Comparison of ENCODE assay signal across 25 mouse cellular contexts in the genomic region with DNA sequence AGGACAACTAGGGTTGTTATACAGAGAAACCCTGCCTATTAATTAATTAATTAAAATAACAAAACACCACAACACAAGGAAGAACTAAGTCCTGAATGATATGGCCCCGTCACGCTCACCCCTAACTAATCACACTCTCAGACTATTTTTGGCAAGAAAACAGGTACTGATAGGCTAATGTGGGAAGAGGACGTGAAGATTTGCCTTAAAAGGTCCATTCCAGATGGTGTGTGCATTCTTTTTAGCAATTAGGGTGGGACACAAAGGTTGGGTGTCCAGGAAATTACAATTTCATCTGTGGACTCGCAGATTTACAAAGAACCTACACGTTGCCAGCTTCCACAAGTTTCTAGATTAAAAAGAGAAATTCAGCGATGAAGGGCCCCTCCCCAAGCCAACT. TPM values are rescaled to one million over a fixed set of nuclear protein-coding genes. Genes with fewer than 3 reads are reported as not detected.
DNase-seq lines count a peak whose midpoint lies in the region; ATAC-seq and TF ChIP-seq lines count a peak whose summit lies in the region.
"Had no signal": no experiment of that assay in that cellular context is flagged by ENCODE, and none has a peak within 500 bp of the region (broad histone marks: within the 10 kb centered on the region; RNA-seq: fewer than 3 reads in every experiment).

No protein-coding gene starts in this region.

- ATAC-seq in kidney, embryonic 15.5 days (replicated peaks; ENCODE audit: low FRiP score) = no peak
- no peak for ATAC-seq in lung, postnatal 0 days
- ATAC-seq: forebrain, embryonic 15.5 days; hindbrain, postnatal 0 days had no signal

- peak overlapping the region; percentile 84 for H3K27ac ChIP-seq in kidney, adult 2 months (ENCODE audit: insufficient read depth, low read depth, low read length)
- H3K27ac ChIP-seq in kidney, embryonic 15.5 days = no peak overlapping the region
- no peak overlapping the region for H3K27ac ChIP-seq in lung, postnatal 0 days (ENCODE audit: low read length)
- H3K27ac ChIP-seq in MEL (ENCODE audit: control insufficient read depth, low read depth, low read length) = no peak overlapping the region
- H3K27ac ChIP-seq: embryonic facial prominence, embryonic 10.5 days; embryonic facial prominence, embryonic 13.5 days; forebrain, embryonic 12.5 days; forebrain, embryonic 15.5 days; heart, embryonic 15.5 days; hindbrain, embryonic 14.5 days; hindbrain, postnatal 0 days had no signal

- no peaks in the 10 kb centered on the region for H3K79me2 ChIP-seq in MEL (ENCODE audit: control insufficient read depth, insufficient read depth, low read length, poor library complexity)

- TF ChIP-seq EP300 in lung, postnatal 0 days (IDR thresholded peaks at IDR 0.05) = no peak
- TF ChIP-seq EP300 in MEL (IDR thresholded peaks at IDR 0.05; ENCODE audit: low read depth in 1 of 2, low read length in 2 of 2) = no peak

- no peak for TF ChIP-seq POLR2A in kidney, adult 2 months (IDR thresholded peaks at IDR 0.05; ENCODE audit: low read depth, low read length)
- no peak for TF ChIP-seq POLR2A in MEL (IDR thresholded peaks at IDR 0.05; ENCODE audit: control insufficient read depth in 1 of 2, insufficient read depth in 1 of 2, low read depth in 1 of 2, low read length in 2 of 2, poor library complexity in 1 of 2)

- TF ChIP-seq CTCF in kidney, adult 2 months (conservative IDR thresholded peaks at IDR 0.05; ENCODE audit: insufficient read depth, insufficient read length, low read depth, low read length) = no peak
- TF ChIP-seq CTCF in lung, postnatal 0 days (IDR thresholded peaks at IDR 0.05) = no peak
- no peak for TF ChIP-seq CTCF in MEL (IDR thresholded peaks at IDR 0.05 in 2 of 3, conservative IDR thresholded peaks at IDR 0.05 in 1 of 3; ENCODE audit: control insufficient read depth in 1 of 3, insufficient read depth in 1 of 3, low read depth in 2 of 3, low read length in 3 of 3, poor library complexity in 1 of 3, severe bottlenecking in 1 of 3)

- no peaks in the 10 kb centered on the region for H3K27me3 ChIP-seq in kidney, adult 2 months (replicated peaks; ENCODE audit: control insufficient read depth, insufficient read depth, low read length)
- no peaks in the 10 kb centered on the region for H3K27me3 ChIP-seq in kidney, embryonic 15.5 days
- H3K27me3 ChIP-seq in lung, postnatal 0 days (replicated peaks; ENCODE audit: insufficient read depth, low read length) = no peaks in the 10 kb centered on the region
- H3K27me3 ChIP-seq in MEL (ENCODE audit: control insufficient read depth in 1 of 2, insufficient read depth in 2 of 2, low read length in 2 of 2) = no peaks in the 10 kb centered on the region
- H3K27me3 ChIP-seq: embryonic facial prominence, embryonic 13.5 days; forebrain, embryonic 12.5 days; forebrain, embryonic 15.5 days; heart, embryonic 12.5 days; heart, embryonic 15.5 days had no signal

- 69% methylated on average over 6 of the region's 6 CpGs for WGBS in kidney, adult 2 months
- 88% methylated on average over 6 of the region's 6 CpGs for WGBS in kidney, embryonic 15.5 days
- 65% methylated on average over 6 of the region's 6 CpGs for WGBS in lung, postnatal 0 days

- no peaks in the 10 kb centered on the region for H3K9me3 ChIP-seq in kidney, embryonic 15.5 days (replicated peaks)
- H3K9me3 ChIP-seq in lung, postnatal 0 days (ENCODE audit: low read length) = no peaks in the 10 kb centered on the region
- no peaks in the 10 kb centered on the region for H3K9me3 ChIP-seq in MEL (replicated peaks; ENCODE audit: insufficient read depth, low read length)
- H3K9me3 ChIP-seq: embryonic facial prominence, embryonic 10.5 days; embryonic facial prominence, embryonic 13.5 days; forebrain, embryonic 12.5 days; forebrain, embryonic 15.5 days; G1E; heart, embryonic 12.5 days; heart, embryonic 15.5 days had no signal

- H3K4me2 ChIP-seq in kidney, embryonic 15.5 days = no peak overlapping the region
- peak overlapping the region; percentile 27; the same call in 1 of the 2 replicates for H3K4me2 ChIP-seq in lung, postnatal 0 days (replicated peaks; ENCODE audit: low read depth, low read length)
- H3K4me2 ChIP-seq: embryonic facial prominence, embryonic 13.5 days; forebrain, embryonic 12.5 days; forebrain, embryonic 15.5 days; heart, embryonic 12.5 days; heart, embryonic 15.5 days; hindbrain, embryonic 14.5 days had no signal

- no peak for DNase-seq in kidney, adult 2 months
- DNase-seq in lung, postnatal 0 days (ENCODE audit: low spot score) = no peak
- no peak for DNase-seq in lung, postnatal 4 days
- DNase-seq in MEL (ENCODE audit: low read depth, low spot score) = peak; percentile 27
- DNase-seq in right cerebral cortex, postnatal 4 days = no peak
- DNase-seq: adrenal gland, adult 8-10 months; cerebellum, adult 11-12 months; cerebellum, adult 8-10 months; cerebellum, postnatal 10 days; cerebellum, postnatal 36 days; embryo, embryonic 11 days; gastrocnemius, postnatal 25 days; heart, postnatal 10 days; heart, postnatal 4 days had no signal

- H3K36me3 ChIP-seq in kidney, adult 2 months (ENCODE audit: control insufficient read depth, insufficient read depth, low read length) = no peaks in the 10 kb centered on the region
- no peaks in the 10 kb centered on the region for H3K36me3 ChIP-seq in kidney, embryonic 15.5 days
- H3K36me3 ChIP-seq in lung, postnatal 0 days (ENCODE audit: insufficient read depth, low read length) = no peaks in the 10 kb centered on the region
- peaks cover 0 to 4% of the 10 kb centered on the region in 2 experiments; a peak in 2 of 4 replicates for H3K36me3 ChIP-seq in MEL (ENCODE audit: control insufficient read depth in 1 of 2, insufficient read depth in 2 of 2, low read length in 2 of 2)
- H3K36me3 ChIP-seq: embryonic facial prominence, embryonic 10.5 days; embryonic facial prominence, embryonic 13.5 days; forebrain, embryonic 12.5 days; forebrain, embryonic 15.5 days; G1E; heart, embryonic 12.5 days; heart, embryonic 15.5 days had no signal

- no peak for TF ChIP-seq RAD21 in MEL (IDR thresholded peaks at IDR 0.05; ENCODE audit: low read depth, low read length)

- no peak overlapping the region for H3K9ac ChIP-seq in kidney, embryonic 15.5 days
- H3K9ac ChIP-seq in lung, postnatal 0 days (replicated peaks; ENCODE audit: low read depth) = no peak overlapping the region
- no peak overlapping the region for H3K9ac ChIP-seq in MEL (ENCODE audit: control insufficient read depth, low read depth, low read length, poor library complexity, severe bottlenecking)
- H3K9ac ChIP-seq: embryonic facial prominence, embryonic 13.5 days; forebrain, embryonic 12.5 days; forebrain, embryonic 15.5 days; heart, embryonic 12.5 days; heart, embryonic 15.5 days; hindbrain, embryonic 14.5 days had no signal

- H3K4me3 ChIP-seq in kidney, adult 2 months (ENCODE audit: insufficient read depth, low read depth, low read length) = peak overlapping the region; percentile 15
- H3K4me3 ChIP-seq in kidney, embryonic 15.5 days (replicated peaks) = no peak overlapping the region
- no peak overlapping the region for H3K4me3 ChIP-seq in lung, postnatal 0 days (ENCODE audit: low read depth, low read length)
- 0 out of 4 replicates have a peak overlapping the region, but pooled peaks of 1 of the 2 experiments have one; percentile 36 for H3K4me3 ChIP-seq in MEL (ENCODE audit: control insufficient read depth in 1 of 2, insufficient read depth in 1 of 2, low read depth in 2 of 2, low read length in 2 of 2)
- H3K4me3 ChIP-seq: embryonic facial prominence, embryonic 10.5 days; embryonic facial prominence, embryonic 13.5 days; erythroblast, embryonic 14.5 days; forebrain, embryonic 12.5 days; forebrain, embryonic 15.5 days; heart, embryonic 12.5 days; heart, embryonic 15.5 days had no signal

- H3K4me1 ChIP-seq in kidney, adult 2 months (ENCODE audit: control insufficient read depth, insufficient read depth, low read length) = peaks cover 7% of the 10 kb centered on the region
- H3K4me1 ChIP-seq in kidney, embryonic 15.5 days = peaks cover 14% of the 10 kb centered on the region
- H3K4me1 ChIP-seq in lung, postnatal 0 days (ENCODE audit: insufficient read depth, low read depth, low read length) = no peaks in the 10 kb centered on the region
- H3K4me1 ChIP-seq in MEL (ENCODE audit: control insufficient read depth in 1 of 2, insufficient read depth in 2 of 2, low read length in 2 of 2) = peaks cover 3 to 6% of the 10 kb centered on the region in 2 experiments; a peak in 3 of 4 replicates
- H3K4me1 ChIP-seq: forebrain, embryonic 12.5 days; forebrain, embryonic 15.5 days had no signal

TF ChIP-seq in MEL, 35 proteins besides CTCF, POLR2A, EP300 and RAD21:
- TF ChIP-seq BHLHE40 (IDR thresholded peaks at IDR 0.05; ENCODE audit: borderline replicate concordance, low read depth, low read length) (no peak), ZNF384 (IDR thresholded peaks at IDR 0.05; ENCODE audit: low read depth, low read length) (no peak), ETS1 (IDR thresholded peaks at IDR 0.05; ENCODE audit: low read depth, low read length) (no peak), MAFK (IDR thresholded peaks at IDR 0.05; ENCODE audit: borderline replicate concordance, low read depth, low read length) (no peak), HCFC1 (IDR thresholded peaks at IDR 0.05; ENCODE audit: low read depth, low read length) (no peak), POLR2AphosphoS5 (IDR thresholded peaks at IDR 0.05; ENCODE audit: borderline replicate concordance, low read depth, low read length) (no peak), MEF2A (IDR thresholded peaks at IDR 0.05; ENCODE audit: extremely low read depth, insufficient replicate concordance, low read depth, low read length, poor library complexity, severe bottlenecking) (peak; percentile 58; the same call in 1 of the 2 replicates)

RNA-seq across cellular contexts. Expression of gene Hnrnpa3, which starts 27.0 kb away (rescaled TPM):
- 16.2 and 34.0 TPM in 2 replicates for polyA plus RNA-seq in kidney, adult 2 months (2012; rRNA removed)
- polyA plus RNA-seq in kidney, embryonic 15.5 days (2015; fragmentation: Nextera tagmentation; extraction: Ambion mirVana) = 381 and 397 TPM in 2 replicates
- 114 and 129 TPM in 2 replicates for polyA plus RNA-seq in lung, postnatal 0 days (2015; fragmentation: Nextera tagmentation; extraction: Ambion mirVana)
- total RNA-seq in MEL (2012; rRNA removed) = 126 and 171 TPM in 2 replicates
- polyA plus RNA-seq in MEL (2012; ENCODE audit: insufficient read depth in 1 of 2, insufficient read length in 2 of 2, low read depth in 1 of 2, low replicate concordance in 2 of 2, missing spikeins in 1 of 2) = 100 to 1,000 TPM; 342 to 437 TPM
